Mouse (Mus musculus): ENCODE measurements around the gene Igf2bp3. TPM values are rescaled to one million over a fixed set of nuclear protein-coding genes. Genes with fewer than 3 reads are reported as not detected.
A peak's percentile ranks its signal among the peaks of the same experiment; 100 is the strongest.
"Not testable (repeated sequence)": the region's sequence is repeated elsewhere in the genome, so short reads cannot be mapped to it uniquely, and the experiment has no call there.

Gene Igf2bp3
- 0.02 TPM in 1 of 2 replicates, not detected in the other for polyA plus RNA-seq (2012; rRNA removed)

- H3K4me1 ChIP-seq (ENCODE audit: control insufficient read depth, insufficient read depth, low read length) = no peaks in the 10 kb centered on the region
- H3K4me3 ChIP-seq (ENCODE audit: insufficient read depth, low read length) = no peak within 1 kb of the TSS
- no peak for TF ChIP-seq POLR2A (IDR thresholded peaks at IDR 0.05; ENCODE audit: extremely low read depth, insufficient read depth, low read length)
- no peak within 1 kb of the TSS for H3K27ac ChIP-seq (ENCODE audit: insufficient read depth, low read length)
These were observed at the start of gene Igf2bp3 for GRCm38 (mm10) chr6:49214928-49215747. TSS of gene Igf2bp3 (minus strand) at chr6:49214957.

GRCm38 (mm10) chr6:49264446-49264845 is 49.7 kb upstream of the Igf2bp3 start:
- H3K4me3 ChIP-seq (ENCODE audit: insufficient read depth, low read length); H3K4me1 ChIP-seq (ENCODE audit: control insufficient read depth, insufficient read depth, low read length); H3K27ac ChIP-seq (ENCODE audit: insufficient read depth, low read length): not testable (repeated sequence)

- Histone ChIP-seq H3K4me1 (ENCODE audit: control insufficient read depth, insufficient read depth, low read length) (peaks cover 1% of the 10 kb centered on the region; the same call in 1 of the 2 replicates), H3K27ac (ENCODE audit: insufficient read depth, low read length) (peak within 1 kb of the TSS; percentile 97), H3K4me3 (ENCODE audit: insufficient read depth, low read length) (peak within 1 kb of the TSS; percentile 84)
- no peak for TF ChIP-seq CTCF (IDR thresholded peaks at IDR 0.05; ENCODE audit: extremely low read depth, insufficient read depth, low read length)
- peak; percentile 98 for TF ChIP-seq POLR2A (IDR thresholded peaks at IDR 0.05; ENCODE audit: extremely low read depth, insufficient read depth, low read length)
These were observed 49.1 kb upstream of the Igf2bp3 start, which contains the start of gene Tra2a for GRCm38 (mm10) chr6:49263847-49264243. TSS of gene Tra2a (minus strand) at chr6:49264033.

- peak overlapping the region; percentile 84 for H3K4me3 ChIP-seq (ENCODE audit: insufficient read depth, low read length)
- H3K27ac ChIP-seq (ENCODE audit: insufficient read depth, low read length) = peak overlapping the region; percentile 97
- no peak for TF ChIP-seq POLR2A (IDR thresholded peaks at IDR 0.05; ENCODE audit: extremely low read depth, insufficient read depth, low read length)
- no peak for TF ChIP-seq CTCF (IDR thresholded peaks at IDR 0.05; ENCODE audit: extremely low read depth, insufficient read depth, low read length)
- H3K4me1 ChIP-seq (ENCODE audit: control insufficient read depth, insufficient read depth, low read length) = peaks cover 1% of the 10 kb centered on the region; the same call in 1 of the 2 replicates
These were observed 48.5 kb upstream of the Igf2bp3 start for GRCm38 (mm10) chr6:49263081-49263846.

- H3K27ac ChIP-seq (ENCODE audit: insufficient read depth, low read length) = no peak overlapping the region
- peak overlapping the region; percentile 84 for H3K4me3 ChIP-seq (ENCODE audit: insufficient read depth, low read length)
- peaks cover 1% of the 10 kb centered on the region; the same call in 1 of the 2 replicates for H3K4me1 ChIP-seq (ENCODE audit: control insufficient read depth, insufficient read depth, low read length)
- TF ChIP-seq POLR2A (IDR thresholded peaks at IDR 0.05; ENCODE audit: extremely low read depth, insufficient read depth, low read length) (no peak), CTCF (IDR thresholded peaks at IDR 0.05; ENCODE audit: extremely low read depth, insufficient read depth, low read length) (no peak)
These were observed 47.7 kb upstream of the Igf2bp3 start for GRCm38 (mm10) chr6:49262421-49262820.

- Histone ChIP-seq H3K4me3 (ENCODE audit: insufficient read depth, low read length) (no peak overlapping the region), H3K4me1 (ENCODE audit: control insufficient read depth, insufficient read depth, low read length) (peaks cover 1% of the 10 kb centered on the region; the same call in 1 of the 2 replicates), H3K27ac (ENCODE audit: insufficient read depth, low read length) (no peak overlapping the region)
- no peak for TF ChIP-seq CTCF (IDR thresholded peaks at IDR 0.05; ENCODE audit: extremely low read depth, insufficient read depth, low read length)
- no peak for TF ChIP-seq POLR2A (IDR thresholded peaks at IDR 0.05; ENCODE audit: extremely low read depth, insufficient read depth, low read length)
These were observed 45.0 kb upstream of the Igf2bp3 start for GRCm38 (mm10) chr6:49259711-49260110.

- peaks cover 1% of the 10 kb centered on the region; the same call in 1 of the 2 replicates for H3K4me1 ChIP-seq (ENCODE audit: control insufficient read depth, insufficient read depth, low read length)
- no peak for TF ChIP-seq CTCF (IDR thresholded peaks at IDR 0.05; ENCODE audit: extremely low read depth, insufficient read depth, low read length)
- no peak for TF ChIP-seq POLR2A (IDR thresholded peaks at IDR 0.05; ENCODE audit: extremely low read depth, insufficient read depth, low read length)
- no peak overlapping the region for H3K27ac ChIP-seq (ENCODE audit: insufficient read depth, low read length)
- H3K4me3 ChIP-seq (ENCODE audit: insufficient read depth, low read length) = no peak overlapping the region
These were observed 43.1 kb upstream of the Igf2bp3 start for GRCm38 (mm10) chr6:49257880-49258279.

GRCm38 (mm10) chr6:49252207-49252606 is 37.5 kb upstream of the Igf2bp3 start:
- H3K4me3 ChIP-seq (ENCODE audit: insufficient read depth, low read length) = no peak overlapping the region
- no peak overlapping the region for H3K27ac ChIP-seq (ENCODE audit: insufficient read depth, low read length)
- TF ChIP-seq POLR2A (IDR thresholded peaks at IDR 0.05; ENCODE audit: extremely low read depth, insufficient read depth, low read length) = no peak
- H3K4me1 ChIP-seq (ENCODE audit: control insufficient read depth, insufficient read depth, low read length) = no peaks in the 10 kb centered on the region

- no peak for TF ChIP-seq CTCF (IDR thresholded peaks at IDR 0.05; ENCODE audit: extremely low read depth, insufficient read depth, low read length)
- no peak for TF ChIP-seq POLR2A (IDR thresholded peaks at IDR 0.05; ENCODE audit: extremely low read depth, insufficient read depth, low read length)
- Histone ChIP-seq H3K4me3 (ENCODE audit: insufficient read depth, low read length) (no peak overlapping the region), H3K4me1 (ENCODE audit: control insufficient read depth, insufficient read depth, low read length) (no peaks in the 10 kb centered on the region), H3K27ac (ENCODE audit: insufficient read depth, low read length) (no peak overlapping the region)
These were observed 36.4 kb upstream of the Igf2bp3 start for GRCm38 (mm10) chr6:49251199-49251598.

- no peak overlapping the region for H3K27ac ChIP-seq (ENCODE audit: insufficient read depth, low read length)
- TF ChIP-seq POLR2A (IDR thresholded peaks at IDR 0.05; ENCODE audit: extremely low read depth, insufficient read depth, low read length) (no peak), CTCF (IDR thresholded peaks at IDR 0.05; ENCODE audit: extremely low read depth, insufficient read depth, low read length) (peak; percentile 39; the same call in 1 of the 2 replicates)
- H3K4me1 ChIP-seq (ENCODE audit: control insufficient read depth, insufficient read depth, low read length) = no peaks in the 10 kb centered on the region
- no peak overlapping the region for H3K4me3 ChIP-seq (ENCODE audit: insufficient read depth, low read length)
These were observed 32.5 kb upstream of the Igf2bp3 start for GRCm38 (mm10) chr6:49247246-49247645.

Measured in cortical plate, adult 2 months (tissue).